Mouse (Mus musculus) cerebellum, postnatal 36 days (tissue): Measurements from ENCODE around the gene Cuedc1.

Source experiments
- DNase-seq, 2 experiments: peaks; one replicate each; pipeline ENCODE4 v3.0.0; 2021 to 2022; ENCODE audit warnings: mixed read lengths in 2 of 2

The Cuedc1 gene

GRCm38 (mm10) chr11:88241468-88242301, 143.8 kb downstream of the Cuedc1 start:
- no peak for DNase-seq
